In genomic region chr5:136565311-136565811, GRCm38 (mm10) we compare ENCODE assay signal across 9 mouse cellular contexts. TPM values are rescaled to one million over a fixed set of nuclear protein-coding genes. Genes with fewer than 3 reads are reported as not detected.
A peak's percentile ranks its signal among the peaks of the same experiment; 100 is the strongest.
DNase-seq lines count a peak whose midpoint lies in the region; ATAC-seq and TF ChIP-seq lines count a peak whose summit lies in the region.
"Had no signal": no experiment of that assay in that cellular context is flagged by ENCODE, and none has a peak within 500 bp of the region (broad histone marks: within the 10 kb centered on the region; RNA-seq: fewer than 3 reads in every experiment).

No protein-coding gene starts in this region.

- no peaks in the 10 kb centered on the region for H3K9me3 ChIP-seq in intestine, embryonic 14.5 days (ENCODE audit: control insufficient read depth, low read length)
- H3K9me3 ChIP-seq in liver, embryonic 13.5 days (replicated peaks): no peaks in the 10 kb centered on the region

- H3K27ac ChIP-seq in cortical plate, adult 2 months (ENCODE audit: insufficient read depth, low read length): no peak overlapping the region
- peak overlapping the region; percentile 4; the same call in 1 of the 2 replicates for H3K27ac ChIP-seq in intestine, embryonic 14.5 days (ENCODE audit: low read depth)
- peak overlapping the region; percentile 73; the same call in 1 of the 2 replicates for H3K27ac ChIP-seq in liver, embryonic 13.5 days
- no peak overlapping the region for H3K27ac ChIP-seq in testis, adult 2 months (ENCODE audit: control insufficient read depth, insufficient read depth, low read depth, low read length)

- peak overlapping the region; percentile 94 for H3K4me3 ChIP-seq in cortical plate, adult 2 months (ENCODE audit: insufficient read depth, low read length)
- H3K4me3 ChIP-seq in intestine, embryonic 14.5 days (ENCODE audit: low read depth, low read length): peak overlapping the region; percentile 78
- H3K4me3 ChIP-seq in liver, embryonic 13.5 days (replicated peaks): peak overlapping the region; percentile 94
- peak overlapping the region; percentile 98 for H3K4me3 ChIP-seq in testis, adult 2 months (ENCODE audit: control insufficient read depth, low read depth, low read length)

- WGBS in intestine, embryonic 14.5 days: under 1% methylated on average over 32 of the region's 32 CpGs
- 1% methylated on average over 32 of the region's 32 CpGs for WGBS in liver, embryonic 13.5 days (ENCODE audit: insufficient replicate concordance)

- no peaks in the 10 kb centered on the region for H3K4me1 ChIP-seq in cortical plate, adult 2 months (ENCODE audit: control insufficient read depth, insufficient read depth, low read length)
- H3K4me1 ChIP-seq in intestine, embryonic 14.5 days (replicated peaks; ENCODE audit: control insufficient read depth, insufficient read depth, low read length): peaks cover 31% of the 10 kb centered on the region
- H3K4me1 ChIP-seq in liver, embryonic 13.5 days (replicated peaks): peaks cover 47% of the 10 kb centered on the region
- H3K4me1 ChIP-seq in testis, adult 2 months (ENCODE audit: control insufficient read depth, insufficient read depth, low read length): peaks cover 21% of the 10 kb centered on the region

- no peak for TF ChIP-seq CTCF in cortical plate, adult 2 months (IDR thresholded peaks at IDR 0.05; ENCODE audit: extremely low read depth, insufficient read depth, low read length)
- no peak for TF ChIP-seq CTCF in testis, adult 2 months (IDR thresholded peaks at IDR 0.05; ENCODE audit: control insufficient read depth, insufficient read depth, insufficient replicate concordance, low read depth, low read length)

- DNase-seq in kidney, adult 11 months: peak; percentile 49
- no peak for DNase-seq in kidney, adult 9 months
- DNase-seq in gastrocnemius, postnatal 36 days: peak; percentile 26 to 44
- DNase-seq in intestine, embryonic 14.5 days (ENCODE audit: low spot score): peak; percentile 84
- peak; percentile 27 for DNase-seq in liver, embryonic 13.5 days
- DNase-seq in natural killer cell, adult 2 months (ENCODE audit: low spot score in 2 of 2): peak; percentile 37 to 38

- intact Hi-C loops in gastrocnemius, postnatal 36 days (cut with DNase I): loop anchor here (10.0 kb wide), 1 partner anchor 171 kb away; no protein-coding TSS in a partner anchor

- H3K4me2 ChIP-seq in intestine, embryonic 14.5 days (ENCODE audit: low read length): peak overlapping the region; percentile 98
- peak overlapping the region; percentile 99 for H3K4me2 ChIP-seq in liver, embryonic 13.5 days

- ATAC-seq in intestine, embryonic 14.5 days (replicated peaks; ENCODE audit: low FRiP score, low TSS enrichment, low read depth): no peak
- ATAC-seq in liver, embryonic 13.5 days (ENCODE audit: low read depth): 0 out of 2 replicates have a peak, but pooled peaks have one; percentile 2

- H3K9ac ChIP-seq in intestine, embryonic 14.5 days (ENCODE audit: low read length): peak overlapping the region; percentile 94
- H3K9ac ChIP-seq in liver, embryonic 13.5 days: peak overlapping the region; percentile 84

- H3K27me3 ChIP-seq in intestine, embryonic 14.5 days (replicated peaks; ENCODE audit: control insufficient read depth, insufficient read depth, low read length): peaks cover 10% of the 10 kb centered on the region
- peaks cover 30% of the 10 kb centered on the region for H3K27me3 ChIP-seq in liver, embryonic 13.5 days
- H3K27me3 ChIP-seq in testis, adult 2 months (ENCODE audit: control insufficient read depth, insufficient read depth, low read length): no peaks in the 10 kb centered on the region

- H3K36me3 ChIP-seq in intestine, embryonic 14.5 days (ENCODE audit: control insufficient read depth, insufficient read depth, low read length): no peaks in the 10 kb centered on the region
- H3K36me3 ChIP-seq in liver, embryonic 13.5 days: no peaks in the 10 kb centered on the region
- no peaks in the 10 kb centered on the region for H3K36me3 ChIP-seq in testis, adult 2 months (ENCODE audit: control insufficient read depth, insufficient read depth, low read length)
- H3K36me3 ChIP-seq: G1E had no signal

- no peak for TF ChIP-seq POLR2A in cortical plate, adult 2 months (IDR thresholded peaks at IDR 0.05; ENCODE audit: extremely low read depth, insufficient read depth, low read length)
- no peak for TF ChIP-seq POLR2A in testis, adult 2 months (IDR thresholded peaks at IDR 0.05; ENCODE audit: control insufficient read depth, low read depth, low read length)

RNA-seq across cellular contexts. Expression of gene Cux1, which starts 1.9 kb away (rescaled TPM):
- 66.5 and 68.0 TPM in 2 replicates for polyA plus RNA-seq in cortical plate, adult 2 months (2012; rRNA removed)
- total RNA-seq in gastrocnemius, postnatal 36 days (2021): 10 to 100 TPM; 73.6 to 80.1 TPM
- polyA plus RNA-seq in intestine, embryonic 14.5 days (2014; fragmentation: Nextera tagmentation; extraction: Ambion mirVana): 72.7 and 77.8 TPM in 2 replicates
- polyA plus RNA-seq in liver, embryonic 13.5 days (2015; fragmentation: Nextera tagmentation; extraction: Ambion mirVana): 16.6 and 20.5 TPM in 2 replicates
- polyA plus RNA-seq in testis, adult 2 months (2012; rRNA removed): 88.7 and 101 TPM in 2 replicates

Comparison
In these comparisons a context has a peak if more than half of its experiments do, and no peak if none do; other contexts are left out.
1. H3K27ac ChIP-seq: peak in intestine, embryonic 14.5 days (single experiment) and liver, embryonic 13.5 days (single experiment); none in cortical plate, adult 2 months (single experiment) and testis, adult 2 months (single experiment).
2. Peak in every context shown above with its lines, with median percentiles within 50 percentile points of each other: H3K4me3 ChIP-seq.